Mouse (Mus musculus) MEL (cell line): Measurements from ENCODE around the gene Cfap57.

Experiments used
- CTCF ChIP-seq, 3 experiments: IDR thresholded peaks in 2 of 3; conservative IDR thresholded peaks in 1 of 3; 2 replicates each; pipeline ENCODE4 v1.5.1; 2011 to 2012; ENCODE audit warnings: low read length in 3 of 3, low read depth in 2 of 3, mild to moderate bottlenecking in 2 of 3, improper control_type of control experiment in 1 of 3, inconsistent platforms in 1 of 3, mixed read lengths in 1 of 3, moderate library complexity in 1 of 3; ENCODE audit not compliant: control insufficient read depth in 1 of 3, insufficient read depth in 1 of 3, poor library complexity in 1 of 3, severe bottlenecking in 1 of 3
- EP300 ChIP-seq, 2 experiments: IDR thresholded peaks; 2 replicates each; pipeline ENCODE4 v1.6.1; 2011; ENCODE audit warnings: improper control_type of control experiment in 2 of 2, low read length in 2 of 2, low read depth in 1 of 2, mild to moderate bottlenecking in 1 of 2
- GATA1 ChIP-seq: IDR thresholded peaks from 2 replicates; pipeline ENCODE4 v1.6.1; 2011; ENCODE audit warnings: low read depth, low read length, improper control_type of control experiment
- MAFK ChIP-seq: IDR thresholded peaks from 2 replicates; pipeline ENCODE4 v1.6.1; 2011; ENCODE audit warnings: low read depth, mild to moderate bottlenecking, low read length, improper control_type of control experiment, borderline replicate concordance
- MEF2A ChIP-seq: IDR thresholded peaks from 2 replicates; pipeline ENCODE4 v1.6.1; 2014; ENCODE audit warnings: low read depth, mild to moderate bottlenecking, inconsistent platforms, low read length, improper control_type of control experiment; ENCODE audit not compliant: poor library complexity, insufficient replicate concordance, severe bottlenecking; ENCODE audit errors: extremely low read depth
- MXI1 ChIP-seq: IDR thresholded peaks from 2 replicates; pipeline ENCODE4 v1.6.1; 2011; ENCODE audit warnings: mild to moderate bottlenecking, low read depth, low read length, improper control_type of control experiment
- NRF1 ChIP-seq: IDR thresholded peaks from 2 replicates; pipeline ENCODE4 v1.6.1; 2014; ENCODE audit warnings: low read depth, mild to moderate bottlenecking, inconsistent platforms, low read length, improper control_type of control experiment, moderate library complexity; ENCODE audit not compliant: poor library complexity, insufficient read depth, severe bottlenecking
- POLR2A ChIP-seq, 2 experiments: IDR thresholded peaks; 2 replicates each; pipeline ENCODE4 v1.6.1; 2011 to 2012; ENCODE audit warnings: low read length in 2 of 2, mild to moderate bottlenecking in 2 of 2, control low read depth in 1 of 2, improper control_type of control experiment in 1 of 2, low read depth in 1 of 2, moderate library complexity in 1 of 2; ENCODE audit not compliant: control insufficient read depth in 1 of 2, insufficient read depth in 1 of 2, poor library complexity in 1 of 2
- POLR2AphosphoS2 ChIP-seq: IDR thresholded peaks from 2 replicates; pipeline ENCODE4 v1.6.1; 2011; ENCODE audit warnings: low read length, improper control_type of control experiment
- RAD21 ChIP-seq: IDR thresholded peaks from 2 replicates; pipeline ENCODE4 v1.6.1; 2011; ENCODE audit warnings: mild to moderate bottlenecking, low read depth, low read length, improper control_type of control experiment
- SIN3A ChIP-seq: IDR thresholded peaks from 2 replicates; pipeline ENCODE4 v1.6.1; 2012; ENCODE audit warnings: low read length, improper control_type of control experiment, inconsistent platforms
- TBP ChIP-seq: IDR thresholded peaks from 2 replicates; pipeline ENCODE4 v1.8.0; 2011; ENCODE audit warnings: low read depth, low read length, improper control_type of control experiment

GRCm38 (mm10) chr4:118571441-118571840, 49.1 kb downstream of the Cfap57 start:
- TF ChIP-seq CTCF (IDR thresholded peaks at IDR 0.05 in 2 of 3, conservative IDR thresholded peaks at IDR 0.05 in 1 of 3; ENCODE audit: control insufficient read depth in 1 of 3, insufficient read depth in 1 of 3, low read depth in 2 of 3, low read length in 3 of 3, poor library complexity in 1 of 3, severe bottlenecking in 1 of 3) (no peak), TBP (no peak), POLR2AphosphoS2 (no peak), MAFK (no peak), SIN3A (no peak), MXI1 (no peak), POLR2A (IDR thresholded peaks at IDR 0.05; ENCODE audit: control insufficient read depth in 1 of 2, insufficient read depth in 1 of 2, low read depth in 1 of 2, low read length in 2 of 2, poor library complexity in 1 of 2) (no peak), NRF1 (no peak), EP300 (IDR thresholded peaks at IDR 0.05; ENCODE audit: low read depth in 1 of 2, low read length in 2 of 2) (no peak), GATA1 (no peak), RAD21 (no peak), MEF2A (no peak)
